ENCODE assay signal across 23 mouse cellular contexts in genomic region chr11:79161077-79161758, GRCm38 (mm10).
"Had no signal": no experiment of that assay in that cellular context is flagged by ENCODE, and none has a peak within 500 bp of the region (broad histone marks: within the 10 kb centered on the region; RNA-seq: fewer than 3 reads in every experiment).

No protein-coding gene starts in this region.

- H3K4me3 ChIP-seq: liver, embryonic 13.5 days; liver, embryonic 15.5 days; lung, embryonic 15.5 days; megakaryocyte, embryonic 14.5 days; midbrain, embryonic 13.5 days; midbrain, embryonic 15.5 days; myocyte; neural tube, embryonic 13.5 days; neural tube, embryonic 15.5 days had no signal

- H3K36me3 ChIP-seq: liver, embryonic 13.5 days; liver, embryonic 15.5 days; lung, embryonic 15.5 days; midbrain, embryonic 13.5 days; midbrain, embryonic 15.5 days; neural tube, embryonic 13.5 days; neural tube, embryonic 15.5 days had no signal

- H3K9me3 ChIP-seq: liver, embryonic 13.5 days; liver, embryonic 15.5 days; lung, embryonic 15.5 days; midbrain, embryonic 13.5 days; midbrain, embryonic 15.5 days; neural tube, embryonic 13.5 days; neural tube, embryonic 15.5 days had no signal

- ATAC-seq: liver, postnatal 0 days; lung, postnatal 0 days; midbrain, embryonic 13.5 days; midbrain, embryonic 15.5 days had no signal

- H3K27ac ChIP-seq: liver, embryonic 13.5 days; liver, embryonic 15.5 days; lung, embryonic 15.5 days; macrophage; midbrain, embryonic 13.5 days; midbrain, embryonic 15.5 days; neural tube, embryonic 13.5 days; neural tube, embryonic 15.5 days had no signal

- H3K4me1 ChIP-seq: liver, embryonic 13.5 days; liver, embryonic 15.5 days; lung, embryonic 15.5 days; midbrain, embryonic 13.5 days; midbrain, embryonic 15.5 days had no signal

- H3K9ac ChIP-seq: liver, embryonic 13.5 days; liver, embryonic 15.5 days; liver, postnatal 0 days; lung, embryonic 15.5 days; midbrain, embryonic 13.5 days; midbrain, embryonic 15.5 days; neural tube, embryonic 13.5 days; neural tube, embryonic 15.5 days had no signal

- H3K27me3 ChIP-seq: liver, embryonic 13.5 days; liver, embryonic 15.5 days; lung, embryonic 15.5 days; midbrain, embryonic 13.5 days; midbrain, embryonic 15.5 days; neural tube, embryonic 13.5 days; neural tube, embryonic 15.5 days had no signal

- H3K4me2 ChIP-seq: liver, embryonic 13.5 days; liver, embryonic 15.5 days; lung, embryonic 15.5 days; midbrain, embryonic 11.5 days; midbrain, embryonic 13.5 days; midbrain, embryonic 15.5 days; neural tube, embryonic 13.5 days; neural tube, embryonic 15.5 days had no signal

- DNase-seq: liver, embryonic 13.5 days; liver, postnatal 0 days; lung, postnatal 14 days; lung, postnatal 36 days; retina, postnatal 1 day; right cerebral cortex, adult 18-20 months; right cerebral cortex, postnatal 25 days; right cerebral cortex, postnatal 4 days; spleen, adult 18-20 months; thymus, adult 2 months; thymus, postnatal 14 days; thymus, postnatal 36 days had no signal
